Comparison of ENCODE assay signal across 8 mouse cellular contexts in the genomic region with DNA sequence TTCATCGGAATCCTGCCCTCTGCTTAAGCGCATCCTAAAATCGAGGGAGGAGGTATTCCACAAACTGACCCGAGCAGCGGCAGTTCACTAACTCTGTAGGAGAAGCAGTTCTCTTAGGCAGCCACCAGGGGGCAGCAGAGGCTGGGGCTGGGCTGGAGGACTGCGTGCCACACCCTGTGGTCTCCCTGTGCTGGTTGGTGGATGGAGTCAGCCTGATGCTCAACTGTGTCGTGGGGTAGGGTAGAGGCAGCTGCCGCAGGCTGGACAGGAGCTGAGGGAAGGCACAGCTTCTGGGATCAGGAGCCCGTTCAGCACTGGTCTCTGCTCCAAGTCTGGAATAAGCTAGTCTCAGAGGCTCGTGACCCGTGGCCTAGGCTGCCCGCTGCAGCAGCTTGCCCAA. TPM values are rescaled to one million over a fixed set of nuclear protein-coding genes. Genes with fewer than 3 reads are reported as not detected.
A peak's percentile ranks its signal among the peaks of the same experiment; 100 is the strongest.
DNase-seq lines count a peak whose midpoint lies in the region; ATAC-seq lines count a peak whose summit lies in the region.

No protein-coding gene starts in this region.

- H3K9ac ChIP-seq in embryonic facial prominence, embryonic 13.5 days = peak overlapping the region; percentile 49; the same call in 1 of the 2 replicates

- H3K4me2 ChIP-seq in embryonic facial prominence, embryonic 13.5 days = peak overlapping the region; percentile 55

- DNase-seq in 3T3-L1 (ENCODE audit: low read depth, low spot score) (peak; percentile 94), liver (peak; percentile 85)
- peak; percentile 91 to 96 for DNase-seq in adrenal gland, postnatal 36 days
- peak; percentile 83 for DNase-seq in heart, adult 8-10 months (ENCODE audit: low spot score)
- DNase-seq in kidney, adult 9 months = peak; percentile 71
- peak; percentile 52 to 77 for DNase-seq in monocyte, adult 2 months (ENCODE audit: low read depth in 1 of 2, low spot score in 2 of 2)
- DNase-seq in spleen, postnatal 4 days (ENCODE audit: low spot score in 2 of 2) = peak; percentile 76 to 93

- H3K9me3 ChIP-seq in embryonic facial prominence, embryonic 13.5 days = no peaks in the 10 kb centered on the region

- H3K4me3 ChIP-seq in embryonic facial prominence, embryonic 13.5 days = peak overlapping the region; percentile 20

- no peaks in the 10 kb centered on the region for H3K36me3 ChIP-seq in embryonic facial prominence, embryonic 13.5 days

- H3K27me3 ChIP-seq in embryonic facial prominence, embryonic 13.5 days = no peaks in the 10 kb centered on the region; the same call in 1 of the 2 replicates

- ATAC-seq in embryonic facial prominence, embryonic 13.5 days (ENCODE audit: insufficient number of reproducible peaks, insufficient read depth, low FRiP score, low TSS enrichment, low read depth) = peak; percentile 67; the same call in 1 of the 2 replicates

- peaks cover 33% of the 10 kb centered on the region for H3K4me1 ChIP-seq in embryonic facial prominence, embryonic 13.5 days

- peak overlapping the region; percentile 12; the same call in 1 of the 2 replicates for H3K27ac ChIP-seq in embryonic facial prominence, embryonic 13.5 days

- 17% methylated on average over 12 of the region's 12 CpGs for WGBS in embryonic facial prominence, embryonic 13.5 days

RNA-seq across cellular contexts. Expression of gene Epha2, which starts 27.7 kb away (rescaled TPM):
- 10 to 100 TPM; 14.4 to 23.6 TPM for total RNA-seq in adrenal gland, postnatal 36 days (2021)
- polyA plus RNA-seq in embryonic facial prominence, embryonic 13.5 days (2015; fragmentation: Nextera tagmentation; extraction: Ambion mirVana) = 2.6 and 4.0 TPM in 2 replicates
- 1 to 10 TPM; 4.6 to 7.1 (median 5.2) TPM for total RNA-seq in heart, adult 8-10 months (2022)

RNA-seq across cellular contexts. Expression of gene Arhgef19, which starts 34.0 kb away (rescaled TPM):
- 10 to 100 TPM; 31.2 to 75.4 TPM for total RNA-seq in adrenal gland, postnatal 36 days (2021)
- polyA plus RNA-seq in embryonic facial prominence, embryonic 13.5 days (2015; fragmentation: Nextera tagmentation; extraction: Ambion mirVana) = 18.9 and 23.3 TPM in 2 replicates
- total RNA-seq in heart, adult 8-10 months (2022) = 10 to 100 TPM; 26.2 to 32.2 (median 30.3) TPM

RNA-seq across cellular contexts. Expression of gene Rsg1, which starts 59.5 kb away (rescaled TPM):
- 1 to 10 TPM in 1 of 2 experiments, under 1 TPM in 1; 0.96 to 1.2 TPM for total RNA-seq in adrenal gland, postnatal 36 days (2021)
- 7.4 and 7.9 TPM in 2 replicates for polyA plus RNA-seq in embryonic facial prominence, embryonic 13.5 days (2015; fragmentation: Nextera tagmentation; extraction: Ambion mirVana)
- 1 to 10 TPM in 1 of 4 experiments, under 1 TPM in 3; 0.44 to 1.2 (median 0.66) TPM for total RNA-seq in heart, adult 8-10 months (2022)

Comparison
In these comparisons a context has a peak if more than half of its experiments do, and no peak if none do; other contexts are left out.
1. Peak in every context shown above with its lines: DNase-seq, ATAC-seq, H3K4me3 ChIP-seq and H3K27ac ChIP-seq.